Mouse (Mus musculus) brain, adult 10 weeks (tissue): ENCODE measurements around the gene Suds3. TPM values are rescaled to one million over a fixed set of nuclear protein-coding genes. Genes with fewer than 3 reads are reported as not detected.

ENCODE experiments used
- polyA plus RNA-seq: library from polyadenylated mRNA; stranded (reverse); fragments of 350-450 nt; fragmentation: Illumina TruSeq; extraction: RNeasy Lipid Tissue Mini Kit (QIAGEN cat#74804); gene quantifications from one replicate; pipeline ENCODE4 v1.2.3, GENCODE M21; 2015; ENCODE audit warnings: low read depth, low replicate concordance

Suds3 gene
- 115 TPM for polyA plus RNA-seq

DNA sequence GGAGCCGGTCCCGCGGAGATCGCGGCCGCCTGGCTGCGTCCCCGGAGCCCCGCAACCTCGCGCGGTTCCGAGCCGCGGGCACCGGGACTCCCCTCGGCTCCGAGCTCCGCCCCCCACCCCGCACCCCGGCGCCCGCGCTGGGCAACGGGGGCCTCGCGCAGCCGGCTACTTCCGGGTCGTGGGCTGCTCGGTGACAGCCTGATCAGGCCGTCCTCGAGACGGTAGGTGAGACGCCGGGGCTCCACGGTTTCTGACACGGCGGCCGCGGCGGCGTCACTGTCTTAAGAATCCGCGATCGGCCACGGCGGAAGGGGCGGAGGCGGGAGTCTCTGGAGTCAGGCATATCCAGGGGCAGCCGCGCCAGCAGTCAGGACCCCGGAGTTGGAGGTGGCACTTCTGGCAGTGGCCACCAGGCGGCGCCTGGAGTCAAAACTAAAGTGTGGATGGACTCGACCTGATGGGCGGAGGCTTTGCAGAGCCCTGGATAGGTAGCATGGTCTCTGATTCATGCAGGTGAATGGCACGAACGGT, at the start of gene Suds3:
Suds3 (minus strand) TSS at position 278 of the 531 bp plus-strand sequence.

DNA sequence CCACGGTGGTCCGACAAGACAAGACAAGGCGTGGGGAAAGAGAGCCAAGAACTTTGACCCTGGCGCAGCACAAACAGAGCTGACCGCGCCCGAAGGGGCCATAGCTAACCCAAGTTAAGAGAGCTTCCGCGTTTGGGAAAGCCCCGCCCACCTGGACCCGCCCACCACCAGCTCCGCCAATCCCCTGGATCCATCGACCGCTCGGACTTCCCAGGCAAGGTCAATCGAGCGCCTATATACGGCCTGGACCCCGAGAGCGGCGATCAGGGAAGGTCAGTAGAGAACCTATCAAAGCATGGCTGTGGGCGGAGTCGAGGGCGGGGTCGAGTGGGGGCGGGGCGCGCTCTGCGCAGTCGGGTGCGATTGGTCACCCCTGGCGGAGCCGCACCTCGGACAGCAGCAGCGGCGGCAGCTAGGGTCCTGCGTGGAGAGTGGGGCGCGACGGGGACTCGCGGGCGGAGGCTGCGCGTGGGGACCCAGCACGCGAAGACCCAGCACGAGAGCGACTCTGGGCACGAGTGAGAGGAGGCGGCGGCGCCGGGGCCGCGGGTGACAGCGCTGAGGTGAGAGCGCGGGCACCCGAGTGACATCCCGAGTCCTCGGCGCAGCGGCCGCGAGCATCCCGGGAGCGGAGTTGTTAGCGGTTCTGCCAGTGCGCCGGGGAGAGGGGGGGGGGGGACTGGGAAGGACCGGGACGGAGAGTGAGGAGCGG, 4.0 kb upstream of the Suds3 start, which contains the start of gene Taok3:
Taok3 (plus strand) TSS at position 353 of the 712 bp plus-strand sequence.

Other genes with a start within 250 kb of the Suds3 start
- 32.7 TPM for gene Taok3, start 4.0 kb upstream of the Suds3 start, polyA plus RNA-seq
- 894 TPM for gene Pebp1, start 171.5 kb upstream of the Suds3 start, polyA plus RNA-seq
- 3.1 TPM for gene Vsig10, start 203.0 kb upstream of the Suds3 start, polyA plus RNA-seq
- 280 TPM for gene Wsb2, start 241.2 kb upstream of the Suds3 start, polyA plus RNA-seq